ENCODE assay signal across 12 mouse cellular contexts in genomic region chr1:156761430-156761801, GRCm38 (mm10). TPM values are rescaled to one million over a fixed set of nuclear protein-coding genes. Genes with fewer than 3 reads are reported as not detected.
A peak's percentile ranks its signal among the peaks of the same experiment; 100 is the strongest.
DNase-seq lines count a peak whose midpoint lies in the region; ATAC-seq lines count a peak whose summit lies in the region.
"Had no signal": no experiment of that assay in that cellular context is flagged by ENCODE, and none has a peak within 500 bp of the region (broad histone marks: within the 10 kb centered on the region; RNA-seq: fewer than 3 reads in every experiment).

No protein-coding gene starts in this region.

- no peak overlapping the region for H3K4me2 ChIP-seq in hindbrain, embryonic 16.5 days (ENCODE audit: low read length)
- no peak overlapping the region for H3K4me2 ChIP-seq in hindbrain, embryonic 13.5 days
- peak overlapping the region; percentile 11; the same call in 1 of the 2 replicates for H3K4me2 ChIP-seq in embryonic facial prominence, embryonic 14.5 days (ENCODE audit: low read depth, low read length)
- H3K4me2 ChIP-seq: lung, embryonic 15.5 days had no signal

- peak; percentile 81 for DNase-seq in embryonic facial prominence, embryonic 14.5 days (ENCODE audit: low spot score)
- DNase-seq in kidney, postnatal 14 days, result peak; percentile 50
- DNase-seq in lung, postnatal 14 days, result peak; percentile 21
- no peak for DNase-seq in cerebellum, adult 9-10 months
- DNase-seq in cerebellum, postnatal 36 days, result no peak
- DNase-seq in layer of hippocampus, postnatal 25 days (ENCODE audit: extremely low spot score in 1 of 2, low spot score in 1 of 2), result no peak
- DNase-seq: cerebellum, adult 9-11 months had no signal

- no peaks in the 10 kb centered on the region for H3K4me1 ChIP-seq in hindbrain, embryonic 16.5 days (ENCODE audit: control insufficient read depth, insufficient read depth, low read depth, low read length)
- H3K4me1 ChIP-seq in hindbrain, embryonic 13.5 days (replicated peaks), result peaks cover 13% of the 10 kb centered on the region; the same call in 1 of the 2 replicates
- peaks cover 41% of the 10 kb centered on the region for H3K4me1 ChIP-seq in embryonic facial prominence, embryonic 14.5 days (ENCODE audit: control insufficient read depth, insufficient read depth, low read length)

- H3K9ac ChIP-seq in hindbrain, embryonic 16.5 days (ENCODE audit: low read depth, low read length), result no peak overlapping the region
- no peak overlapping the region for H3K9ac ChIP-seq in hindbrain, embryonic 13.5 days
- H3K9ac ChIP-seq in embryonic facial prominence, embryonic 14.5 days (ENCODE audit: low read depth, low read length), result peak overlapping the region; percentile 26; the same call in 1 of the 2 replicates
- H3K9ac ChIP-seq: lung, embryonic 15.5 days had no signal

- 59% methylated on average over 10 of the region's 10 CpGs for WGBS in hindbrain, embryonic 16.5 days
- WGBS in hindbrain, embryonic 13.5 days, result 59% methylated on average over 10 of the region's 10 CpGs
- WGBS in embryonic facial prominence, embryonic 14.5 days, result 24% methylated on average over 10 of the region's 10 CpGs

- H3K9me3 ChIP-seq in hindbrain, embryonic 16.5 days (ENCODE audit: control insufficient read depth, low read length), result no peaks in the 10 kb centered on the region; the same call in 1 of the 2 replicates
- peaks cover 6% of the 10 kb centered on the region; the same call in 1 of the 2 replicates for H3K9me3 ChIP-seq in hindbrain, embryonic 13.5 days
- H3K9me3 ChIP-seq in embryonic facial prominence, embryonic 14.5 days (ENCODE audit: control insufficient read depth, low read length), result peaks cover 6% of the 10 kb centered on the region; the same call in 1 of the 2 replicates

- ATAC-seq in hindbrain, embryonic 16.5 days, result 0 out of 2 replicates have a peak, but pooled peaks have one; percentile 10
- ATAC-seq in hindbrain, embryonic 13.5 days (ENCODE audit: low FRiP score), result no peak
- peak; percentile 56 for ATAC-seq in embryonic facial prominence, embryonic 14.5 days (ENCODE audit: low read depth)

- no peaks in the 10 kb centered on the region for H3K36me3 ChIP-seq in hindbrain, embryonic 16.5 days (ENCODE audit: control insufficient read depth, insufficient read depth, low read length)
- no peaks in the 10 kb centered on the region for H3K36me3 ChIP-seq in hindbrain, embryonic 13.5 days
- no peaks in the 10 kb centered on the region for H3K36me3 ChIP-seq in embryonic facial prominence, embryonic 14.5 days (ENCODE audit: control insufficient read depth, insufficient read depth, low read length)
- H3K36me3 ChIP-seq: lung, embryonic 15.5 days had no signal

- no peak overlapping the region for H3K27ac ChIP-seq in hindbrain, embryonic 16.5 days (ENCODE audit: low read depth, low read length)
- no peak overlapping the region for H3K27ac ChIP-seq in hindbrain, embryonic 13.5 days
- H3K27ac ChIP-seq in embryonic facial prominence, embryonic 14.5 days (replicated peaks; ENCODE audit: low read depth, low read length), result peak overlapping the region; percentile 92
- H3K27ac ChIP-seq: lung, embryonic 15.5 days had no signal

- H3K4me3 ChIP-seq in hindbrain, embryonic 16.5 days (ENCODE audit: low read length), result no peak overlapping the region
- no peak overlapping the region for H3K4me3 ChIP-seq in hindbrain, embryonic 13.5 days
- no peak overlapping the region for H3K4me3 ChIP-seq in embryonic facial prominence, embryonic 14.5 days (ENCODE audit: low read depth, low read length)
- H3K4me3 ChIP-seq: erythroblast, embryonic 14.5 days; lung, embryonic 15.5 days had no signal

- no peaks in the 10 kb centered on the region for H3K27me3 ChIP-seq in hindbrain, embryonic 16.5 days (replicated peaks; ENCODE audit: control insufficient read depth, insufficient read depth, low read length)
- 0 out of 2 replicates have a peak, but pooled peaks cover 3% of the 10 kb centered on the region for H3K27me3 ChIP-seq in hindbrain, embryonic 13.5 days
- no peaks in the 10 kb centered on the region for H3K27me3 ChIP-seq in embryonic facial prominence, embryonic 14.5 days (replicated peaks; ENCODE audit: control insufficient read depth, insufficient read depth, low read length)
- H3K27me3 ChIP-seq: CH12.LX; lung, embryonic 15.5 days had no signal

RNA-seq across cellular contexts. Expression of gene Fam20b, which starts 42.5 kb away (rescaled TPM):
- polyA plus RNA-seq in hindbrain, embryonic 16.5 days (2015; fragmentation: Nextera tagmentation; extraction: Ambion mirVana), result 23.9 and 32.1 TPM in 2 replicates
- polyA plus RNA-seq in hindbrain, embryonic 13.5 days (2015; fragmentation: Nextera tagmentation; extraction: Ambion mirVana), result 27.0 and 27.9 TPM in 2 replicates
- 30.0 and 31.1 TPM in 2 replicates for polyA plus RNA-seq in embryonic facial prominence, embryonic 14.5 days (2014; fragmentation: Nextera tagmentation; extraction: Ambion mirVana)
- 10 to 100 TPM; 69.8 to 75.6 TPM for total RNA-seq in layer of hippocampus, postnatal 25 days (2021)

Comparison
In these comparisons a context has a peak if more than half of its experiments do, and no peak if none do; other contexts are left out.
1. DNase-seq: peak in embryonic facial prominence, embryonic 14.5 days (single experiment), kidney, postnatal 14 days (single experiment) and lung, postnatal 14 days (single experiment); none in cerebellum, adult 9-10 months (single experiment), cerebellum, postnatal 36 days (0 of 2) and layer of hippocampus, postnatal 25 days (0 of 2).